Mouse (Mus musculus): ENCODE measurements around the gene Bmyc. TPM values are rescaled to one million over a fixed set of nuclear protein-coding genes. Genes with fewer than 3 reads are reported as not detected.
"Not testable (repeated sequence)": the region's sequence is repeated elsewhere in the genome, so short reads cannot be mapped to it uniquely, and the experiment has no call there.

Gene Bmyc
- 10 to 100 TPM; 61.8 to 76.5 TPM for polyA plus RNA-seq (2017; shearing (Covaris generic))

GRCm38 (mm10) chr2:25706643-25707481, at the start of gene Bmyc:
TSS of gene Bmyc (plus strand) at chr2:25706739.
- peak; percentile 90 for ATAC-seq

GRCm38 (mm10) chr2:25657246-25657645, 49.3 kb upstream of the Bmyc start:
- ATAC-seq: no peak

GRCm38 (mm10) chr2:25657652-25658051, 48.9 kb upstream of the Bmyc start, which contains the start of gene Lcn5:
TSS of gene Lcn5 (plus strand) at chr2:25657952.
- ATAC-seq: no peak

- no peak for ATAC-seq
Observed at GRCm38 (mm10) chr2:25660279-25660678, 46.3 kb upstream of the Bmyc start.

- no peak for ATAC-seq
Observed at GRCm38 (mm10) chr2:25661245-25661970, 45.1 kb upstream of the Bmyc start.

- ATAC-seq: peak; percentile 40
Observed at GRCm38 (mm10) chr2:25663511-25663910, 43.0 kb upstream of the Bmyc start.

- no peak for ATAC-seq
Observed at GRCm38 (mm10) chr2:25664125-25664524, 42.4 kb upstream of the Bmyc start.

GRCm38 (mm10) chr2:25666516-25666915, 40.0 kb upstream of the Bmyc start:
- ATAC-seq: peak; percentile 49

GRCm38 (mm10) chr2:25676486-25676885, 30.1 kb upstream of the Bmyc start, which contains the start of gene Lcn6:
TSS of gene Lcn6 (plus strand) at chr2:25676786.
- no peak for ATAC-seq

- no peak for ATAC-seq
Observed at GRCm38 (mm10) chr2:25679559-25679958, 27.0 kb upstream of the Bmyc start.

GRCm38 (mm10) chr2:25682426-25682825, 24.1 kb upstream of the Bmyc start, which contains the start of gene Lcn10:
TSS of gene Lcn10 (plus strand) at chr2:25682726.
- ATAC-seq: no peak

GRCm38 (mm10) chr2:25686941-25687340, 19.6 kb upstream of the Bmyc start:
- ATAC-seq: no peak

- ATAC-seq: no peak
Observed at GRCm38 (mm10) chr2:25694605-25695004, 11.9 kb upstream of the Bmyc start.

GRCm38 (mm10) chr2:25696951-25697350, 9.6 kb upstream of the Bmyc start:
- ATAC-seq: no peak

- no peak for ATAC-seq
Observed at GRCm38 (mm10) chr2:25698696-25699095, 7.8 kb upstream of the Bmyc start.

- not testable (repeated sequence) for ATAC-seq
Observed at GRCm38 (mm10) chr2:25699743-25700142, 6.8 kb upstream of the Bmyc start, which contains the start of gene Obp2a. TSS of gene Obp2a (plus strand) at chr2:25700043.

GRCm38 (mm10) chr2:25701001-25701400, 5.5 kb upstream of the Bmyc start:
- no peak for ATAC-seq

GRCm38 (mm10) chr2:25703706-25704105, 2.8 kb upstream of the Bmyc start:
- no peak for ATAC-seq

- peak; percentile 38 for ATAC-seq
Observed at GRCm38 (mm10) chr2:25708121-25708520, 1.6 kb downstream of the Bmyc start.

- ATAC-seq: not testable (repeated sequence)
Observed at GRCm38 (mm10) chr2:25709056-25709455, 2.5 kb downstream of the Bmyc start.

- ATAC-seq: not testable (repeated sequence)
Observed at GRCm38 (mm10) chr2:25709791-25710190, 3.3 kb downstream of the Bmyc start.

GRCm38 (mm10) chr2:25711641-25712040, 5.1 kb downstream of the Bmyc start:
- ATAC-seq: not testable (repeated sequence)

- no peak for ATAC-seq
Observed at GRCm38 (mm10) chr2:25717222-25717621, 10.7 kb downstream of the Bmyc start.

Data from activated CD4-positive, CD25-positive, alpha-beta regulatory T cell, adult 4 months (primary cell).